ENCODE assay signal across 9 mouse cellular contexts in genomic region chr7:67713820-67714510, GRCm38 (mm10). TPM values are rescaled to one million over a fixed set of nuclear protein-coding genes. Genes with fewer than 3 reads are reported as not detected.
DNase-seq lines count a peak whose midpoint lies in the region; ATAC-seq and TF ChIP-seq lines count a peak whose summit lies in the region.
"Had no signal": no experiment of that assay in that cellular context is flagged by ENCODE, and none has a peak within 500 bp of the region (broad histone marks: within the 10 kb centered on the region; RNA-seq: fewer than 3 reads in every experiment).

No protein-coding gene starts in this region.

- H3K27ac ChIP-seq in limb, embryonic 14.5 days (replicated peaks; ENCODE audit: low read depth, low read length) = no peak overlapping the region
- H3K27ac ChIP-seq in limb, embryonic 10.5 days = no peak overlapping the region
- peak overlapping the region; percentile 78 for H3K27ac ChIP-seq in forebrain, embryonic 12.5 days

- intact Hi-C loops in heart, postnatal 36 days (cut with DNase I) = no loop called here
- intact Hi-C loops in left cerebral cortex, postnatal 36 days (cut with DNase I) = loop anchor here (5.0 kb wide), 1 partner anchor 43 kb away; the partner anchor contains the start of gene Synm

- no peaks in the 10 kb centered on the region for H3K27me3 ChIP-seq in limb, embryonic 14.5 days (ENCODE audit: control insufficient read depth, insufficient read depth, low read length)
- H3K27me3 ChIP-seq in limb, embryonic 10.5 days (ENCODE audit: low read depth, poor library complexity, severe bottlenecking) = no peaks in the 10 kb centered on the region
- no peaks in the 10 kb centered on the region for H3K27me3 ChIP-seq in forebrain, embryonic 12.5 days

- no peak overlapping the region for H3K4me3 ChIP-seq in limb, embryonic 14.5 days (replicated peaks; ENCODE audit: low read length)
- H3K4me3 ChIP-seq in limb, embryonic 10.5 days = no peak overlapping the region
- no peak overlapping the region for H3K4me3 ChIP-seq in forebrain, embryonic 12.5 days (replicated peaks)

- 82% methylated on average over 19 of the region's 19 CpGs for WGBS in limb, embryonic 14.5 days
- 90% methylated on average over 19 of the region's 19 CpGs for WGBS in limb, embryonic 10.5 days
- 50% methylated on average over 19 of the region's 19 CpGs for WGBS in forebrain, embryonic 12.5 days

- H3K36me3 ChIP-seq in limb, embryonic 14.5 days (ENCODE audit: control insufficient read depth, insufficient read depth, low read length) = peaks cover 78% of the 10 kb centered on the region
- peaks cover 97% of the 10 kb centered on the region for H3K36me3 ChIP-seq in limb, embryonic 10.5 days
- peaks cover 34% of the 10 kb centered on the region for H3K36me3 ChIP-seq in forebrain, embryonic 12.5 days (replicated peaks)
- H3K36me3 ChIP-seq: G1E had no signal

- no peak overlapping the region for H3K9ac ChIP-seq in limb, embryonic 14.5 days (ENCODE audit: low read depth, low read length, severe bottlenecking)
- 0 out of 2 replicates have a peak overlapping the region, but pooled peaks have one; percentile 25 for H3K9ac ChIP-seq in forebrain, embryonic 12.5 days

- DNase-seq in limb, embryonic 14.5 days (ENCODE audit: low spot score) = peak; percentile 49
- no peak for DNase-seq in limb, embryonic 10.5 days (ENCODE audit: low spot score)
- peak; percentile 35 to 48 for DNase-seq in heart, postnatal 36 days
- peak; percentile 18 to 37 for DNase-seq in left cerebral cortex, postnatal 36 days (ENCODE audit: low spot score in 2 of 2)
- peak; percentile 15 for DNase-seq in retina, adult 2 months (ENCODE audit: low read depth, low spot score)
- DNase-seq in urinary bladder, postnatal 10 days (ENCODE audit: low spot score) = no peak
- no peak for DNase-seq in natural killer cell, adult 2 months (ENCODE audit: low spot score in 2 of 2)

- TF ChIP-seq POLR2A in limb, embryonic 14.5 days (IDR thresholded peaks at IDR 0.05; ENCODE audit: borderline replicate concordance, extremely low read depth, insufficient read depth, insufficient read length) = no peak

- no peaks in the 10 kb centered on the region for H3K4me1 ChIP-seq in limb, embryonic 14.5 days (ENCODE audit: control insufficient read depth, insufficient read depth, low read length)
- no peaks in the 10 kb centered on the region for H3K4me1 ChIP-seq in limb, embryonic 10.5 days
- H3K4me1 ChIP-seq in forebrain, embryonic 12.5 days = peaks cover 14% of the 10 kb centered on the region

- no peak for ATAC-seq in limb, embryonic 14.5 days (ENCODE audit: low FRiP score, low read depth)
- ATAC-seq in forebrain, embryonic 12.5 days (ENCODE audit: low FRiP score) = peak; percentile 79; the same call in 1 of the 2 replicates

- no peak overlapping the region for H3K4me2 ChIP-seq in limb, embryonic 14.5 days (replicated peaks; ENCODE audit: low read depth, low read length, severe bottlenecking)
- peak overlapping the region; percentile 25 for H3K4me2 ChIP-seq in forebrain, embryonic 12.5 days

- H3K9me3 ChIP-seq in limb, embryonic 14.5 days (ENCODE audit: control insufficient read depth, low read length) = no peaks in the 10 kb centered on the region
- H3K9me3 ChIP-seq in limb, embryonic 10.5 days (replicated peaks) = no peaks in the 10 kb centered on the region
- H3K9me3 ChIP-seq in forebrain, embryonic 12.5 days = no peaks in the 10 kb centered on the region

RNA-seq across cellular contexts. Expression of gene Synm, which starts 45.6 kb away (rescaled TPM):
- polyA plus RNA-seq in limb, embryonic 14.5 days (2012; rRNA removed) = 0.58 and 0.63 TPM in 2 replicates
- 1.2 and 1.4 TPM in 2 replicates for polyA plus RNA-seq in limb, embryonic 14.5 days (2014; fragmentation: Nextera tagmentation; extraction: Ambion mirVana)
- polyA plus RNA-seq in limb, embryonic 10.5 days (2016; fragmentation: Nextera tagmentation; extraction: Ambion mirVana) = 0.15 and 0.29 TPM in 2 replicates
- polyA plus RNA-seq in forebrain, embryonic 12.5 days (2016; fragmentation: Nextera tagmentation; extraction: Ambion mirVana) = 1.1 and 1.4 TPM in 2 replicates
- total RNA-seq in heart, postnatal 36 days (2021) = 1 to 10 TPM; 8.9 to 9.7 TPM
- 10 to 100 TPM; 17.9 to 18.3 TPM for total RNA-seq in left cerebral cortex, postnatal 36 days (2021)
- polyA plus RNA-seq: G1E had no signal

Comparison
In these comparisons a context has a peak if more than half of its experiments do, and no peak if none do; other contexts are left out.
1. DNase-seq: peak in limb, embryonic 14.5 days (single experiment), heart, postnatal 36 days (2 of 2), left cerebral cortex, postnatal 36 days (2 of 2) and retina, adult 2 months (single experiment); none in limb, embryonic 10.5 days (single experiment), urinary bladder, postnatal 10 days (single experiment) and natural killer cell, adult 2 months (0 of 2).